Mouse (Mus musculus): ENCODE measurements around the gene Mpv17l.
"Not testable (repeated sequence)": the region's sequence is repeated elsewhere in the genome, so short reads cannot be mapped to it uniquely, and the experiment has no call there.

Gene Mpv17l

DNA sequence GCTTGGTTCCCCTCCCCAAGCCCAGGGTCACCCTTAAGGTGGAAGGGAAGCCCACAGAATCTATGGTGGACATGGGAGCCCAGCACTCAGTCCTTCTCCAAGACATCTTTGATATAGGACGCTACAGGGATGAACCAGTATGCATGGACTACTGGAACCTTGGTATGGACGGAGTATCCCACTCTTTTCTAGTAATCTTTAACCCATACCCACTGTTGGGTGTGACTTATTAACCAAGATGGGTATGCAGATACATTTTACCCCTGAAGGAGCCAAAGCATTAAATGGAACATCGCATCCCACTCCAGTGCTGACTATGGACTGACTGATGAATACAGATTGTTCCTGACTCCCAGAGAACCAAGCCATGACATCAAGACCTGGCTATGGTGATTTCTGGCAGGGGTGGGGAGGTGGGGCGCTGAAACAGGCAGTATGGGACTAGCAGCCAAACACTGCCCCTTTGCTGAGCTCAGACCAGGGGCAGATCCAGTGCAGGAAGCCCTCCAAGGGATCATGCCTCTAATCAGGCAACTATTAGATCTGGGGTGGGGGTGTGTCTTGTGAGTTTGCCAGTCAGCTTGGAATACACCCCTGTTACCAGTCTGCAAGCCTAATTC, 24.6 kb downstream of the Mpv17l start:
- no peak for DNase-seq (ENCODE audit: low read depth, low spot score)

GRCm38 (mm10) chr16:13940139-13940846, 37.3 kb downstream of the Mpv17l start:
- no peak for DNase-seq (ENCODE audit: low read depth, low spot score)

DNA sequence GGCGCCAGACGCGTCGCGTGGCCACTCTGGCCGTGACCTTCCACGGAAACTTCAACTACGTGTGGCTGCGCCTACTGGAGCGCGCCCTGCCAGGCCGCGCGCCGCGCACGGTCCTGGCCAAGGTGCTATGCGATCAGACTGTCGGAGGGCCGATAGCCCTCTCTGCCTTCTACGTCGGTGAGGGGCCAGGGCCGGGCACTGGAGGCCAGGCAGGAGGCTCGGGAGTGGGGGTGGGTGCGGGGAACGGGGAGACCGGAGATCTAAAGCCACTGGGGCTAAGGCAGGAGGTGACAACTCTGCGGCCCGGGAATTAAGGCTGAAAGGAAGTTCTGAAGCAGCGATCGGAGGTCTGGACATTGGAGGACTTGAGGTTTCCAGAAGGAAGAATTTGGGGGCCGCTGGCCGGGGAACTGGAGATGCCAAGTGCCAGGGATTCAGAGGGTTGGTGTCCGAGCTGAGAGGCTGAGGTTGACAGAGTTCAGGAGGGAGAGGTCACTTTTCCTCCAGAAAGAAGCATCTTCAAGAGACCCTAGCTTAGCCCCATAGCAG, 38.0 kb downstream of the Mpv17l start:
- no peak for DNase-seq (ENCODE audit: low read depth, low spot score)

GRCm38 (mm10) chr16:13944178-13944577, 41.2 kb downstream of the Mpv17l start:
- no peak for DNase-seq (ENCODE audit: low read depth, low spot score)

- DNase-seq (ENCODE audit: low read depth, low spot score): no peak
These were observed 41.8 kb downstream of the Mpv17l start for GRCm38 (mm10) chr16:13944752-13945151.

- no peak for DNase-seq (ENCODE audit: low read depth, low spot score)
These were observed 42.2 kb downstream of the Mpv17l start for GRCm38 (mm10) chr16:13945153-13945552.

GRCm38 (mm10) chr16:13946306-13946705, 43.3 kb downstream of the Mpv17l start:
- no peak for DNase-seq (ENCODE audit: low read depth, low spot score)

DNA sequence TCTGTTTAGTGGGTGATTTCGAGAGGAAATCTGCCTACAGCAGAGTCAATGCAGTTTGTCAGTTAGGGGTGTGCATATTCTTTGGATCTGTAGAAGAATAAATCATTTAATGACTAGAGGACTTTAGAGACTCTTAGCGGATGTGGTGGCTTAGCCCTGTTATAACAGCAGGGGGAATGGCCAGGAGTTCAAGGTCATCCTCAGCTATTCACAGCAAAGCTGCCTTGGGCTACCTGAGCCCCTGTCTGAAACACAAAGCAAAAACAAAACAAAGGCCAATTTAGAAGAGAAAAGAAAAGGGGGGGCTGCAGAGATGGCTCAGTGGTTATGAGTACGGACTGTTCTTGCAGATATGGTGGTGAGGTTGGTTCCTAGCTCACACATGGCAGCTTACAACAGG, 48.3 kb downstream of the Mpv17l start:
- no peak for DNase-seq (ENCODE audit: low read depth, low spot score)

GRCm38 (mm10) chr16:13962053-13962452, 59.1 kb downstream of the Mpv17l start:
- no peak for DNase-seq (ENCODE audit: low read depth, low spot score)

DNA sequence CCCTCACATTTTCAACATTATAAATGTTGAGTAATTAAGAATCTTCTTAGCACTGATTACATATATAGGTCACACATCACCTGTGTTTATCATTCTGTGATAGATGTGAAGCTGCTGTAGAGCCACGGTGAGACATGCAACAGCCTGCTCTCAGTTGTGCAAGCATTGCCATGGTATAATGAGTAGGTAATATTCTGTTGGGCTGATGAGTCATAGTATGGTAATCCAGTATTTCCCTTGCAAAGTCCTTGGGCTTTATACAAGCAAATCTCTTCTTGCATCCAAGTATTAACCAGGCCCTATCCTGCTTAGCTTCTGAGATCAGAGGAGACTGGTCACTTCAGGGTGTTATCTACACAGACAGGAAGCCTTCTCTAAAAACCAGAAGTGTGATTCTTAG, 66.1 kb downstream of the Mpv17l start:
- no peak for DNase-seq (ENCODE audit: low read depth, low spot score)

- no peak for DNase-seq (ENCODE audit: low read depth, low spot score)
These were observed 69.1 kb downstream of the Mpv17l start for GRCm38 (mm10) chr16:13972051-13972450.

GRCm38 (mm10) chr16:13976358-13976896, 73.5 kb downstream of the Mpv17l start:
- DNase-seq (ENCODE audit: low read depth, low spot score): not testable (repeated sequence)

DNA sequence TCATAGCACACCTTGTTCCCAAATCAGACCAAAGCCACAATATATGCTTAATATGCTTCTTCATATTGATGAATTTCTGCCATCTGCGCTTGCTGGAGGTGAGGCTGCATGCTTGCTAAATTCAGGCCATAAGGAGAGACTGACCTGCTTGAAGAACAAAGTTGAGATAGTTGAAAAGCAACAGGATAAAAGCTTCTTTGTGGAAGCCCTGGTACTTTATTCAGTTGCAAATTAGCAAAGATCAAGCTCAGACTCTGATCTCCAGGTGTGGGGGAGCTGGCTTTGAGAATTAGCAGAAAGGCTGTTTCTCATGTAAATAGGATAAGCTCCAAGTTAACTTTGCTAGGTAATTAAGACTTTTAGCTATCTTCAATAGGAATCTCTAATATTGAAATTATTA, 74.1 kb downstream of the Mpv17l start:
- DNase-seq (ENCODE audit: low read depth, low spot score): not testable (repeated sequence)

DNA sequence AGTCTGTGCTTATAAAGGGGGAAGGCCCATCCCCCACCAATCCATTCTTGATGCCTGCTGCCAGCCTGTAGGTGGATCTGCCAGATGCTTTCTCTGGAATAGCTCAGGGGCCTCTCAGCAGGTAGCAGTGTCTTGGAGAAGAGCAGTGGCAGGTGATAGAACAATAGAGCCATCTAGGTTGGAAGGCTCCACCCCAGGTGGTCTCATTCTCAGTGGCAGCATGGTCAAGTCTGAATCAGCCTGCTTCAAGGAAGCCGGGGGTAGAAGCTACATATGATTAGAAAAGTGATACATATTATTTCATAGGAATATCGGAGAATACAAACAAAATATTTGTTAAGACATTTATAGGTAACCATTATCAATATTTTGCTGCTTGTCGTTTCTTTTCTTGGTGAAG, 78.8 kb downstream of the Mpv17l start:
- not testable (repeated sequence) for DNase-seq (ENCODE audit: low read depth, low spot score)

GRCm38 (mm10) chr16:13983161-13983560, 80.2 kb downstream of the Mpv17l start:
- DNase-seq (ENCODE audit: low read depth, low spot score): no peak

DNA sequence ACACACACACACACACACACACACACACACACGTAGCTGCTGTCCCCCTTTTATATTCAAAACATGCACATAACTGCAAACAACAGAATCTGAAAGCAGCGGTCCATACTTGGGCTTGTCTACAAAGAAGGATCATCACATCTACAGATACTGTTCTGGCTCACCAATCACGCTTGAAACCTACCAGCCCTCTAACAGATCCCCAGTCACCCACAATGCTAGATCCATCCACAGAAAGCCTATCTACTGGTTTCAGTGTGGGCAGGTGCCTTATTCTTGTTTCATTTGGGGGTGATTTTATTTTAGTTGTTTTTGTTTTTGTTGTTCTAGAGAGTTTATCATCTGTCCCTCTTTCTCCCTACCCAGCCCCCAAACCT, 83.2 kb downstream of the Mpv17l start:
- no peak for DNase-seq (ENCODE audit: low read depth, low spot score)

- no peak for DNase-seq (ENCODE audit: low read depth, low spot score)
These were observed 83.9 kb downstream of the Mpv17l start, which contains the start of the genes 2900011O08Rik and Ifitm7 for GRCm38 (mm10) chr16:13986574-13987478. 2900011O08Rik (plus strand) TSS chr16:13986604. Ifitm7 (minus strand) TSS chr16:13986888.

DNA sequence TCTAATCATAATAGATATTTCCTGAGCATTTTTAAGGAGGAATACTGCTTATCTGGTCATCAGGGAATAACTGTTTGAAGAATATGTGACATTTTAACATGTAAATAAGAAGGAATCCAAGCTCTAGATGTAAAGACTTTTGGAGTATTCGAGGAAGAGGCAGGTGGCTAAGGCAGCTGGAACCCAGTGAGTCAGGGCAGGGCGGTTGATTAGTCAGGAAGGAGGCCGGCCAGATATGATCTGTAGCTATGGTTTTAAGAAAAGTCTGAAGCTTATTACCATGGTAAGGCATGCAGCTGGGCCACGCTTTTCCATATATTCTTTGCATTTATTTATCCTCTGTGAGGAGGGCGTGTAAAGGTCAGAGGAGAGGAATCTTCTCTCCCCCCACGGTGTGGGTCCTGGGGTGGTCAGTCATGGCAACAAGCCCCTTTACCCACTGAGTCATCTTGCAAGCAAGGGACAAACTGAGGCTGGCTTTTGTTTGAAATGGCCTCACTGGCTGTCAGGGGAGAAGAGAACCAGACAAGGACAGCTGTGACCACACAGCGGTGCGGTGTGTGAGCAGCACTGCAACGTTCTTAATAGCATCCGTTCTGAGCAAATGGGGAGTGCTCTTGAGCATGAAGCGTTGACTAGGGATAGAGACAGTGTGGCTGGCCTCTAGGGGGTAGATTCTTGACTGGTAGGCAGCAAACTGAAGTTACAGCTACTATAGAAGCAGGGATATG, 89.7 kb downstream of the Mpv17l start:
- DNase-seq (ENCODE audit: low read depth, low spot score): no peak

- DNase-seq (ENCODE audit: low read depth, low spot score): no peak
These were observed 91.1 kb downstream of the Mpv17l start for GRCm38 (mm10) chr16:13994076-13994475.

DNA sequence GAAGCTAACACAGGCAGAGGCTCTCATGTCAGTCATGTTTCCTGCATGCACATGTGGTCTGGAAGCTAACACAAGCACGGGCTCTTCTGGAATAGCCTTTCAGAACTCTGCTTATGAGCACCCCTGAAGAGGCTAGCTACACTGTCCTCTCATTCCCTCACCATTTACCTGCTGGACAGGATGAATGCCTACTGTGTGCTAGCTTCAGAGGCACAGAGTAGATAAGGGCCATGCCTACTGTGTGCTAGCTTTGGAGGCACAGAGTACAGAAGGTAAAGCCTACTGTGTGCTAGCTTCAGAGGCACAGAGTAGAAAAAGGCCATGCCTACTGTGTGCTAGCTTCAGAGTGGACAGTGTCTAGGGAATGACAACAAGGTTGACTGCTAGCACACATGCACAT, 91.5 kb downstream of the Mpv17l start:
- no peak for DNase-seq (ENCODE audit: low read depth, low spot score)
